Mouse (Mus musculus): ENCODE measurements around the gene Disp3. TPM values are rescaled to one million over a fixed set of nuclear protein-coding genes. Genes with fewer than 3 reads are reported as not detected.

Gene Disp3
- total and polyA plus RNA-seq, 2 experiments from 2014 or later, result 0.11 TPM; not detected in 1

GRCm38 (mm10) chr4:148291080-148291479 lies 3.3 kb upstream of the Disp3 start:
- ATAC-seq (ENCODE audit: insufficient read depth, low read depth) (no peak), DNase-seq (ENCODE audit: low spot score) (no peak)
- no peak overlapping the region for H3K4me3 ChIP-seq (ENCODE audit: low read depth, low read length)
- no peak overlapping the region for H3K27ac ChIP-seq (ENCODE audit: low read depth)
- no peak overlapping the region for H3K4me2 ChIP-seq (ENCODE audit: low read depth, low read length)
- TF ChIP-seq CTCF (IDR thresholded peaks at IDR 0.05; ENCODE audit: low read depth) (no peak), EP300 (IDR thresholded peaks at IDR 0.05; ENCODE audit: low read depth) (no peak)
- peaks cover 28% of the 10 kb centered on the region for H3K27me3 ChIP-seq (ENCODE audit: control insufficient read depth, insufficient read depth, low read length)
- no peaks in the 10 kb centered on the region for H3K4me1 ChIP-seq (ENCODE audit: control insufficient read depth, insufficient read depth)
- H3K9ac ChIP-seq (replicated peaks; ENCODE audit: low read depth, low read length), result no peak overlapping the region
- WGBS, result 51% methylated on average over 2 of the region's 2 CpGs
- H3K9me3 ChIP-seq (replicated peaks; ENCODE audit: control insufficient read depth, low read length), result no peaks in the 10 kb centered on the region
- H3K36me3 ChIP-seq (replicated peaks; ENCODE audit: control insufficient read depth, insufficient read depth, low read length), result no peaks in the 10 kb centered on the region

- no peak overlapping the region for H3K9ac ChIP-seq (replicated peaks; ENCODE audit: low read depth, low read length)
- no peaks in the 10 kb centered on the region for H3K4me1 ChIP-seq (ENCODE audit: control insufficient read depth, insufficient read depth)
- peak overlapping the region; percentile 38 for H3K4me3 ChIP-seq (ENCODE audit: low read depth, low read length)
- peak overlapping the region; percentile 55 for H3K4me2 ChIP-seq (ENCODE audit: low read depth, low read length)
- DNase-seq (ENCODE audit: low spot score) (peak; percentile 51), ATAC-seq (ENCODE audit: insufficient read depth, low read depth) (peak; percentile 79)
- TF ChIP-seq CTCF (IDR thresholded peaks at IDR 0.05; ENCODE audit: low read depth), result peak; percentile 76
- no peak for TF ChIP-seq EP300 (IDR thresholded peaks at IDR 0.05; ENCODE audit: low read depth)
- H3K27me3 ChIP-seq (ENCODE audit: control insufficient read depth, insufficient read depth, low read length), result peaks cover 38% of the 10 kb centered on the region
- H3K27ac ChIP-seq (ENCODE audit: low read depth), result no peak overlapping the region
- H3K9me3 ChIP-seq (replicated peaks; ENCODE audit: control insufficient read depth, low read length), result no peaks in the 10 kb centered on the region
- WGBS, result 4% methylated on average over 30 of the region's 32 CpGs
- no peaks in the 10 kb centered on the region for H3K36me3 ChIP-seq (replicated peaks; ENCODE audit: control insufficient read depth, insufficient read depth, low read length)
Observed at GRCm38 (mm10) chr4:148288055-148288549, 337 bp upstream of the Disp3 start.

DNA sequence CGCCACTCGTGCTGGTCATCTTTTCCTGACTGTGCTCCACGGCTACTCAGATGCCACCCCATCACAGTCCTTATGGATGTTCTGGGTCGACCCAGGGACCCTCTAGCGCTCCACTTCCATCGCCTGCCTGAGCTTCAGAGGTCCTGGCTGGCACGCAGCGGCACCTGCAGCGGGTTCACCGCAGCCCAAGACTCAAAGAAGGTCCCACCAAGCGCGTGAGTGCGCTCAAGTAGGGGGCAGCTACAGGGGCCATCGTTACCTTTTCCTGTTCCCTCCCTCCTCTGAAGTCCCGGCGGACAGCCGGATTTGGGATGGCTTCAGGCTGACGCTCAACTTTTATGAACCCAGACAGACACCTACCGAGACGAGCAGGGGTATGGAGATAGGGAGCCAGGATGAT lies 724 bp downstream of the Disp3 start:
- Histone ChIP-seq H3K4me1 (ENCODE audit: control insufficient read depth, insufficient read depth) (no peaks in the 10 kb centered on the region), H3K9me3 (replicated peaks; ENCODE audit: control insufficient read depth, low read length) (no peaks in the 10 kb centered on the region), H3K4me3 (ENCODE audit: low read depth, low read length) (no peak overlapping the region), H3K27ac (ENCODE audit: low read depth) (no peak overlapping the region), H3K9ac (replicated peaks; ENCODE audit: low read depth, low read length) (no peak overlapping the region), H3K27me3 (ENCODE audit: control insufficient read depth, insufficient read depth, low read length) (peaks cover 38% of the 10 kb centered on the region), H3K36me3 (replicated peaks; ENCODE audit: control insufficient read depth, insufficient read depth, low read length) (no peaks in the 10 kb centered on the region), H3K4me2 (ENCODE audit: low read depth, low read length) (no peak overlapping the region)
- TF ChIP-seq CTCF (IDR thresholded peaks at IDR 0.05; ENCODE audit: low read depth) (no peak), EP300 (IDR thresholded peaks at IDR 0.05; ENCODE audit: low read depth) (no peak)
- 3% methylated on average over 20 of the region's 20 CpGs for WGBS
- ATAC-seq (ENCODE audit: insufficient read depth, low read depth) (no peak), DNase-seq (ENCODE audit: low spot score) (no peak)

DNA sequence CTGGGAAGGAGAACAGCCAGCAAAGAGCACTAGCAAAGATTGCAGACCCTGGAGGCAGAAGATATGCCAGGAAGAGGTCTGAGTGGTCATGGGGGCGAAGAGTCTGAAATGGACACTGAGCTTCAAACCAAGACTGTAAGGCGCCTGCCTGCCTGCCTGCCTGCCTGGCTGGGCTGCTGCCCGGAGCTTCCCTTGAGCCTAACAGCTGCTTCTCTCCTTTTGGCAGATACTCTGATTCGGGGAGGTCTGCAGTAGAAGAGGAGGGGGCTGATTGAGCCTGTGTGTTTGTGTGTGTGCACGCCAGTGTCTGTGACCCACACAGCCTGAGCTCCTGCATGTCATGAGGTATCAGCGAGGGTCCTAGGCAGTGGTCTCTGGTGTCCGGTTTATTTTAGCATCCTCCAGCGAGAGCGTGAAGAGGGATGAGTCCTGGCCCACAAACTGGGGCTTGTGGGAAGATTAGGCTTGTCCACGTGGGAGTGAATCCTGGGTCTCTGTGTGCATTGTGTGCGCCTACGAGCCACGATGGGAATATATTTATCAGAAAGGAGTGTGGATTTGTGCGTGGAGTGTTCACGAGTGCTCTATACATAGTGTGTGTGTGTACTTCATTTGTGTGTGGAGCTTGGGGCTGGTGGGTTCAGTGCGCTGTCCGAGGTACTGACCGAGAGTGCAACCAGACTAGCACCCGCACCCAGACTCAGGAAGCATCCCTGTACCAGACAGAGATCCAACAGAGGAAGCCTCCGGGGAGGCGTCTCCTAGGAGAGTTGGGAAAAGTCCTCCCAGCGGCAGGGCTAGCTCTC lies 1.3 kb downstream of the Disp3 start:
- Histone ChIP-seq H3K4me1 (ENCODE audit: control insufficient read depth, insufficient read depth) (no peaks in the 10 kb centered on the region), H3K9me3 (replicated peaks; ENCODE audit: control insufficient read depth, low read length) (no peaks in the 10 kb centered on the region), H3K27ac (ENCODE audit: low read depth) (no peak overlapping the region), H3K9ac (replicated peaks; ENCODE audit: low read depth, low read length) (no peak overlapping the region), H3K36me3 (replicated peaks; ENCODE audit: control insufficient read depth, insufficient read depth, low read length) (no peaks in the 10 kb centered on the region), H3K4me2 (ENCODE audit: low read depth, low read length) (no peak overlapping the region), H3K27me3 (ENCODE audit: control insufficient read depth, insufficient read depth, low read length) (peaks cover 38% of the 10 kb centered on the region), H3K4me3 (ENCODE audit: low read depth, low read length) (no peak overlapping the region)
- DNase-seq (ENCODE audit: low spot score) (no peak), ATAC-seq (ENCODE audit: insufficient read depth, low read depth) (no peak)
- 16% methylated on average over 22 of the region's 22 CpGs for WGBS
- TF ChIP-seq CTCF (IDR thresholded peaks at IDR 0.05; ENCODE audit: low read depth), result no peak
- TF ChIP-seq EP300 (IDR thresholded peaks at IDR 0.05; ENCODE audit: low read depth), result no peak

DNA sequence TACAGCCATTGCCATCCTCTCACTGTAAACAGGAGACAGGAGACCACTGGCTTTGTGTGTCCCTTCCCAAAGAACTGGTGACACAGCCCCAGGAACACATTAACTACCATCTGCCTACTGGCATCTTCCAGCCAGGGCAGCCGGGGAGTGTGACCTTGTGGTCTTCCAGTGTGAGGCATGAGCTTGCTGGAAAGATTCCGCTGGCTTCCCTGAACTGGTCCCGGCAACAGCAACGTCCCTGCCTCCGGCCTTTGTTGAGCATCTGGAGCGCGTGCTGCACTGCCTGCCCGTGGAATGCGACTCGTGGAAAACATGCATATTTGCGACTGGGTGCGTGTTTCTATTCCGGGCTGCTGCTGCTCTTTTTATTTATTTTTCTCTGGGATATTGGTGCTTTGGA lies 3.5 kb downstream of the Disp3 start:
- no peaks in the 10 kb centered on the region for H3K4me1 ChIP-seq (ENCODE audit: control insufficient read depth, insufficient read depth)
- H3K9me3 ChIP-seq (replicated peaks; ENCODE audit: control insufficient read depth, low read length), result no peaks in the 10 kb centered on the region
- no peak for TF ChIP-seq CTCF (IDR thresholded peaks at IDR 0.05; ENCODE audit: low read depth)
- no peak for TF ChIP-seq EP300 (IDR thresholded peaks at IDR 0.05; ENCODE audit: low read depth)
- no peak overlapping the region for H3K9ac ChIP-seq (replicated peaks; ENCODE audit: low read depth, low read length)
- DNase-seq (ENCODE audit: low spot score), result no peak
- H3K4me3 ChIP-seq (ENCODE audit: low read depth, low read length), result no peak overlapping the region
- H3K27ac ChIP-seq (ENCODE audit: low read depth), result no peak overlapping the region
- H3K36me3 ChIP-seq (replicated peaks; ENCODE audit: control insufficient read depth, insufficient read depth, low read length), result no peaks in the 10 kb centered on the region
- 46% methylated on average over 13 of the region's 13 CpGs for WGBS
- ATAC-seq (ENCODE audit: insufficient read depth, low read depth), result no peak
- peaks cover 38% of the 10 kb centered on the region for H3K27me3 ChIP-seq (ENCODE audit: control insufficient read depth, insufficient read depth, low read length)
- no peak overlapping the region for H3K4me2 ChIP-seq (ENCODE audit: low read depth, low read length)

Measured in heart, postnatal 0 days (tissue).